In the genomic region with DNA sequence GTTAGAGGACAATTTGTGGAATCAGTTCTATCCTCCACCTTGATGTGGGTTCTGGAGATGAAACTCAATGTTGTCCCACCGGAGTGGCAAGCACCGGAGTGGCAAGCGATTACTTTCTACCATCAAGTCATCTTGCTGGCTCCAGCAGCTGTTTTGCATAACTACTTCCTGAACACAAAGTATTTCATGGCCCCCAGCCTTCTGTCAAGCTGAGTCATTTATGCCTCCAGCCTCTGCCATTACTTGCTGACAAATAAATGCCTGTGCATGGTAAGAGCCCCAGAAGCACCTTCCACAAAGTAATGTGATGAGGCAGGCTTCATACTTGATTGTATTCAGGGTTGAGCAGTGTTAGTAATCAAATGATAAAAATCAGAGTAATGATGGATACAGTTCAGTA, we compare ENCODE assay signal across 20 mouse cellular contexts.
"Had no signal": no experiment of that assay in that cellular context is flagged by ENCODE, and none has a peak within 500 bp of the region (broad histone marks: within the 10 kb centered on the region; RNA-seq: fewer than 3 reads in every experiment).

No protein-coding gene starts in this region.

- H3K4me3 ChIP-seq: limb, embryonic 12.5 days; limb, embryonic 15.5 days had no signal

- H3K4me2 ChIP-seq: limb, embryonic 12.5 days; limb, embryonic 15.5 days; liver, embryonic 11.5 days; lung, embryonic 14.5 days; midbrain, embryonic 11.5 days had no signal

- H3K27me3 ChIP-seq: limb, embryonic 12.5 days; limb, embryonic 15.5 days had no signal

- H3K9ac ChIP-seq: limb, embryonic 12.5 days; limb, embryonic 15.5 days; liver, embryonic 14.5 days; liver, postnatal 0 days; lung, embryonic 14.5 days had no signal

- H3K27ac ChIP-seq: limb, embryonic 12.5 days; limb, embryonic 15.5 days; liver, embryonic 14.5 days; macrophage; stomach, postnatal 0 days had no signal

- H3K4me1 ChIP-seq: limb, embryonic 12.5 days; limb, embryonic 15.5 days had no signal

- DNase-seq: kidney, postnatal 10 days; kidney, postnatal 4 days; left cerebral cortex, postnatal 4 days; liver, postnatal 0 days; lung, embryonic 14.5 days; midbrain, embryonic 14.5 days; right cerebral cortex, adult 18-20 months; right cerebral cortex, postnatal 14 days; right cerebral cortex, postnatal 4 days; thymus, adult 2 months; thymus, postnatal 14 days; thymus, postnatal 4 days had no signal

- ATAC-seq: liver, postnatal 0 days; lung, postnatal 0 days had no signal

- H3K9me3 ChIP-seq: limb, embryonic 12.5 days; limb, embryonic 15.5 days had no signal
